Mouse (Mus musculus) lung, postnatal 25 days (tissue): ENCODE results near the gene Eef1akmt3.
"Not testable (repeated sequence)": the region's sequence is repeated elsewhere in the genome, so short reads cannot be mapped to it uniquely, and the experiment has no call there.

Experiments
- DNase-seq: peaks from one replicate; pipeline ENCODE4 v3.0.0; 2022; ENCODE audit warnings: low spot score

Gene Eef1akmt3

DNA sequence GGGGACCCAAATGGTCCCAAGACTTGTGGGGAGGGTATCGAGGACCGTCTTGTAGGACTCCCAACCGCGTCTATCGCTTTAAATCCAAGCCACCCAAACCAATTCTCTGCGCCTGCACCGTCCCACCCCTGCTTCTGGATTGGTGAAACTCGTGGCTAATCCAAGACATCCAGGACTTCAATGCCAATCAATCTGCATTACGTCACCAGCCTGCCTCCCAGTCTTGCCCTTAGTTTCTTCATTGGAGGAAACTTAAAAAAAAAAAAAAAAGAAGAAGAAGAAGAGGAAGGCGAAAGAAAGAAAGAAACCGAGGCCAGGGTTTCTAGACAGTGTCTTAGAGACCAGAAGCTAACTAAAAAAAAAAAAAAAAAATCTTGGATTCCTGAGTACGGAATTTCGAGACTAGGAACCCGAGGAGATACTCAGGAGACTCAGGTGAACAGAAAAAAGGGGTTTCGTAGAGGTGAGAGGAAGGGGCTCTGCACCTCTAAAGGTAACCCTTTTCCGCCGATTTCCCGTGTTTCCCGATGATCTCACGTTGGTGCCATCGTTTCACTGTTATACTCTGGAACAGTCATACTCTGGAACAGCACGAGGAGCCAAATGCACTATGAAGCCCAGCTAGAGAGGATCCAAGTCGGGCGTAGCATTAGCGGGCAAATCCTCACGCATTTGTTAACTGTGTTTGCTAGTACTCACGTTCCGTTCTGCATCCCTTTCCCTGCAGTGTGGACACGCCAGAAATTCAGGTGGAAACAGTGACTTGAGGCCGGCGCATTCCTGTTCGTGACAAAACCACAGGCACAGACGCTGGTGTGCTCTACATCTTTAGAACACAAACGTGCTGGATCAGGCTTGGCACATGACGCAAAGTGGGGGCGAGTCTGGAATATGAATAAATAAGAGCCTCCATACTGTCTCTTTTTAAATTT lies 29.1 kb upstream of the Eef1akmt3 start, which contains the start of gene Tspan31:
TSS of gene Tspan31 (minus strand) at position 75 of the 932 bp plus-strand sequence.
- peak; percentile 97 for DNase-seq

DNA sequence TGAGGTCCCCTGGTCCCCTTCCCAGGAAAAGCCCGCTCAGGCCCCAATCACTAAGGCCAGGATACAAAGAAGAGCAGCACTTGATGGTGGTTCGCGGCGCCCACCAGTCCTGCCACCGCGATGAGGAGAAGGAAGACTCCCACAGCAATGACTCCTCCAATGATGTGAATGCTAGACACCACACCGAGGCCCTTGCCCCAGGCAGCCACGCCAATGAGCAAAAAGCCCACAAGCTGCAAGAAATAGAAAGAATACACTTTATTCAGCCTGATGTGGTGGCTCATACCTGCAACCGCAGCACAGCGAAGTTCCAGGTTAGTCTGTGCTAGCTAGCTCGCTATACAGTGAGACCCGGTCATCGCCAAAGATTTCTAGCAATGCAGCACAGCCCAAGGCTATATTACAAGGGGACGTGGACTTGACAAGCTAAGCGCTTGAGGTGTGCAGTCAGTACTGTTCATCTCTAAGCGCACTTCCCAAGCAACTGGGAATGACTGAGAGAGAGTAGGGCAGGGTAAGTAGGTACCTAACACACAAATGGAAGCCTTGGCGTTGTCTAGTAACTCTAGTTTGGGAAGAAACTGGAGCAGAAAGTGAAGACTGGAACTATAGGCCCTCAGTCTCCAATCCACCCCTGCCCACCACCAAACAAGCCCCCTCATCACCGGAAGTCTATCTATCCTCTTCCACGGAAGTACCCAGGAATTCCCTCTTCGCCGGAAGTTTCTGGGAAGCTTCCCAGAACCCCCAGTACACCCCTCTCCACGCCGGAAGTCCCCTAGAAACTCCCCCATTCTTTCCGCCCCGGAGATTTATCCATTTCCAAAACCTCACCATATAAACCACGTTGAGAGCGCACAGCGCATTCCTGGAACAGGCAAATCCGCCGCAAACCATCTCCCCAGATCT lies 28.2 kb upstream of the Eef1akmt3 start:
- no peak for DNase-seq

DNA sequence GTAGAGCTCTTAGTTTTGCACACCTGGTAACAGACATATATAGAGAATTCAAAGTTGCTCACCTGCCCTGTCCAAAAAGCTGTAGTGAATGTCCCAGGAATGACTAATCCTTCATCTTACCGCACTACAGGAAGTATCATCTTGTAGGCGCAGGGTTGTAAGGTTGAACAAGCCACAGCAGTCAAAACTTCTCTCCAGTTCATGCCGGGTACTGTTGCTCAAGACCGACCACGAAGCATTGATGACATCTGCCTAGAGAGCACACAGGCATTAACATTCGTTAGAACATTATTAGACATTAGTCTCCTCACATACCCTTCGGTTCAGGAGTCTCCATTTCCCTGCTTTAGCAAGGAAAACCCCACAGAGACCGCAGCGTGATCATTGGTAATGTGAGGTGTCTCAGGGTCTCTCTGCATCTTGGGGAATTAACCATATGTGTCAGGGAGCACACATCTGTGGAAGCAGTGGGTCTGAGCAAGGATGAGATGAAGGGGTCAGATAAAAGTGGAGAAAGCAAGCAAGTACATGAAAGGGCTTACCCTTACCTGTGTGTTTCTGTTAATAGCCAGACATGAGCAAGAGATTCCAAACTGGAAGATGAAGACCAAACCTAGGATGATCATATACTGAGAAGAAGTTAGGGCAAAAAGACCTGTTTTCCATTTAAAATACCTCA lies 27.2 kb upstream of the Eef1akmt3 start:
- no peak for DNase-seq

DNA sequence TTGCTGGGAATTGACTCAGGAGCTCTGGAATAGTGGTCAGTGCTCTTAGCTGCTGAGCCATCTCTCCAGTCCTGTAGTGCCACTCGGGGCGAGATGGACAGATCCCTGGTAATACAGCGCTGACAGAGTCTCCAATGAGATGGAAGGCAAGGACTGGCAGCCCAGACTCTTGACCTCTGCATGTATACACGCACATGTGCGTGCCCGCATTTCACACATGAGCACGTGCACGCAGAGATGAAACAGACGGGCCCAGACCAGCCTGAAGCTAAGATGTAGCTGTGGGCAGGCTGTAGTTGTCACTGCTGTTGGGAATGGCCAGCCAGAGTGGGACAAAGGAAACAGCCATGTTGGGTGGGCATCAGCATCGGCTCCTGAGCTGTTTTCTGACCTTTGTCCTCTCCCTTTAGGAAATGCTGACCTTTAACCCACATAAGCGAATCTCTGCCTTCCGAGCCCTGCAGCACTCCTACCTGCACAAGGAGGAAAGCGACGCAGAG lies 25.3 kb upstream of the Eef1akmt3 start:
- no peak for DNase-seq

DNA sequence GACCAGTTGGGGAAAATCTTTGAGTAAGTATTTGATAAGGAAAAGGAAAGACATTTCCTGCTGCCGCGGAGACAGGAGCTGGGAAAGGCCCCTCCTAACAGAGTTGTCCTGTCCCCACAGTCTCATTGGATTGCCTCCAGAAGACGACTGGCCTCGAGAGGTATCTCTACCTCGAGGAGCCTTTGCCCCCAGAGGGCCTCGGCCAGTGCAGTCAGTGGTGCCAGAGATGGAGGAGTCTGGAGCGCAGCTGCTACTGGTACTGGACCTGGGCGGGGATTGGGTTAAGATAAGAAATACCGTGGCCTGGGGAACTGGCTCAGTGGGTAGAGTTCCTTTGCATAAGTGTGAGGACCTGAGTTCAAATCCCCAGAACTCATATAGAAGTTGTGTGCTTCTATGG lies 24.7 kb upstream of the Eef1akmt3 start:
- no peak for DNase-seq

DNA sequence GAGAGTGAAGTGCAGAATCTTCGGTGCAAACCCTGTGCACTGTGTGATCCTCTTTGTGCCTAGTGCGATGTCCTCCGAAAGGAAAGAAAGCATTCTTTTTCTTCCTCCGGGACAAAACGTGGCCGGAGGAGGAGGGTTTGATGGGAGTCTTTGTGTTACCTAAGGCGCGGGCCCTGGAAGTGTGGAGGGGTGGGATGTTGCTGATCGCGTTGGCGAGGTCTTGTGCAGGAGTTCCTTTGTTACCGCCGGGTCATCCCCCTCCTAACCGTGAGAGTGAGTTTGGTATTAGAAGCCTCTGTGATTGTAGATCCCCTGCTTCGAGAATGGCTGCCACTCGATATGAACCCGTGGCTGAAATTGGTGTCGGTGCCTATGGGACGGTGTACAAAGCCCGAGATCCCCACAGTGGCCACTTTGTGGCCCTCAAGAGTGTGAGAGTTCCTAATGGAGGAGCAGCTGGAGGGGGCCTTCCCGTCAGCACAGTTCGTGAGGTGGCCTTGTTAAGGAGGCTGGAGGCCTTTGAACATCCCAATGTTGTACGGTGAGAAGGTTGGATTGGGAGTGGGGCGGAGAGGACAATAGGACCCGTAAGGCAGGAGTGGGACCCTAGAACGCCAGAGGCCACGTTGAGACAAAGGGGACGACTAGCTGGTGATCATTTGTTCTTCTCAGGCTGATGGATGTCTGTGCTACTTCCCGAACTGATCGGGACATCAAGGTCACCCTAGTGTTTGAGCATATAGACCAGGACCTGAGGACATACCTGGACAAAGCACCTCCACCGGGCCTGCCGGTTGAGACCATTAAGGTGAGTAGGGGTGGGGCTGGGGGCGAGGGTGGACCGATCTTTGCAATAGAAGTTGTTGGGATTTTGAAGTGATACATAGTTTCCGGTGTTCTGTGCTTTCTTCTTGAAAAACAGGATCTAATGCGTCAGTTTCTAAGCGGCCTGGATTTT lies 22.9 kb upstream of the Eef1akmt3 start:
- no peak for DNase-seq

DNA sequence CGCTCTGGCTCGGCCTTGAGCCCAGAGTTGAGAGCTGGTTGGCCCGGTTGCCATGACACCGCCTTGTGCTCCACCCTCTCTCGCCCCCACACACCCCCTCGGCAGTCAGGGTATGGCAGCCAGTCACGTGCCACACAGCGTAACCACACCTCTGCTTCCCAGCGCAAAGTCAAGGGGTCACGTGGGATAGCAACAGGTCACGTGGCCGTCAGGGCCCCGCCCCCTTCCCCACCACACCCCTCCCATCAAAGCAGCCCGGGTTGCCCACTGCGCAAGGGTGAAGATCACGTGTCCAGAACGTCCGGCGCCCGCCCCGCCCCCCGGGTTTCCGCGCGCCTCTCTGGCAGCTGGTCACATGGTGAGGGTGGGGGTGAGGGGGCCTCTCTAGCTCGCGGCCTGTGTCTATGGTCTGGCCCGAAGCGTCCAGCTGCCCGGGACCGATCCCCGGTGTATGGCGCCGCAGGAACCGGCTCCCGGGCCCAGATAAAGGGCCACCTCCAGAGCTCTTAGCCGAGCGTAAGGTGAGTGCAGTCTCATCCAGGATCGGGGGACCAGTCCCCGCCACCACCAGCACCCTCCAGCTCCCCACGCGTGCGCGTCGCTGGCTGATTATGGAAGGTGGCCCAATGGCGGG lies 22.0 kb upstream of the Eef1akmt3 start, which contains the start of gene Cdk4:
TSS of gene Cdk4 (plus strand) at position 296 of the 634 bp plus-strand sequence.
- DNase-seq: peak; percentile 98

DNA sequence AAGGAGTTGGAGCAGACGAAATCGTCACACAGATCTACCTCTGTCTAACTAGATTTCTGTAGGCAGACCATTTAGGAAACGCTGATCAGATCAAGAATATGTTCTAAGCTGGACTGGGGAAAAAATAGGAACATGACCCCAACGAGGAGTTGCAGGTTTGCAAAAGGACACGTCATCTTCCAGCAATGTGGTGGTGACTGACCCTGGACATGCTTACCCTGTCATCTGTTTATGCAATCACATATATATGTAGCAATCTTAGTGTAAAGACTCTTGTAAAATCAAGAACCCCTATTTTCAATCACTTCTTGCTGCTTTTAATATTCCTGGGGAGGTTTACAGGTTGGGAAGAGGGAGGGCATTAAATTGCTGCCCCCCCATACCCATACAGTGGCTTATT lies 21.2 kb upstream of the Eef1akmt3 start:
- no peak for DNase-seq

DNA sequence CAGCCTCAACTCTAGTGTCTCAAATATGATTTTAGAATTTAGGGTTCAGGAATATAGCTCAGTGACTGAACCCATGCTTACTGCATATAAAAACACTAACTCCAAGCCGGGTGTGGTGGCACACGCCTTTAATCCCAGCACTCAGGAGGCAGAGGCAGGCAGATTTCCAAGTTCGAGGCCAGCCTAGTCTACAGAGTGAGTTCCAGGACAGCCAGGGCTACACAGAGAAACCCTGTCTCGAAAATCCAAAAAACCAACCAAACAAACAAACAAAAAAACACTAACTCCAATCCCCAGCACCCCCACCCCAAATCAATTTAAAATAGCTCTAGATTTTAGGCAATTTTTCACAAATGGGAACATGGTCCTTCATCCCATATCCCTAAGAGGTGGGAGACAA lies 20.8 kb upstream of the Eef1akmt3 start:
- DNase-seq: not testable (repeated sequence)

DNA sequence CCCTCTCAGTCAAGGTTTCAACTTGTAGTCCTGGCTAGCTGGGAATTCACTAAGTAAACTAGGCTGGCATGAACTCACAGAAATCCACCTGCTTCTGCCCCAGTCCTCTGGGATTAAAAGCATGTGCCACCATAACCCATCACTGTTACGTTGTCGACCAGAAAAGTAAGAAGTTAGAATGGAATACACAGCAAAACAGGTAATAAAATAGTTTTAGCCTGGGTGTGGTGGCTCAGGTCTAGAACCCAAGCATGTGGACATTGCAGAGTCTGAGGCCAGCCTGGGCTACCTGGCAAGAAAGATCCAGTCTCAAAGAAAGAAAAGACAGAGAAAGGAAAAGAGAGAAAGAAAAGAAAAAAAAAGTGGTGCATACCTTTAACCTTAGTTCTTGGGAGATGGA lies 20.2 kb upstream of the Eef1akmt3 start:
- no peak for DNase-seq

DNA sequence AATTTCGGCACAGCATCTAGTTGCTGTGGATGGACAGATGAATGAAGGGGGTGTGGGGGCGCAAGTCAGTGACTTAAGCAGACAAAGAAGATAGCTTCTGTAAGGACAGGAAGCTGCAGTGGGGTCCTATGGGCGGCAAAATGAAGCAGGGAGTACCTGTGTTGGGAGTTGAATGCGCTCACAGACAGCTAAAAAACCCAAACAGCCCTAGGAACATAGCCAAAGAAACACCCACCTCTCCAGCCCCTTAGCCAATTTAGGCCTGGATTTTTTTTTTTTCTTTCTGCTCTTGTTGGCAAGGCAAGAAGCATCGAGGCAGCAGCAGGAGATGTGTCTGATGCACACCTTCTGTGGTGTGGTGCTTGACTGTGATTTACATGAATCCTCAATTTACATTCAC lies 19.8 kb upstream of the Eef1akmt3 start:
- DNase-seq: no peak

DNA sequence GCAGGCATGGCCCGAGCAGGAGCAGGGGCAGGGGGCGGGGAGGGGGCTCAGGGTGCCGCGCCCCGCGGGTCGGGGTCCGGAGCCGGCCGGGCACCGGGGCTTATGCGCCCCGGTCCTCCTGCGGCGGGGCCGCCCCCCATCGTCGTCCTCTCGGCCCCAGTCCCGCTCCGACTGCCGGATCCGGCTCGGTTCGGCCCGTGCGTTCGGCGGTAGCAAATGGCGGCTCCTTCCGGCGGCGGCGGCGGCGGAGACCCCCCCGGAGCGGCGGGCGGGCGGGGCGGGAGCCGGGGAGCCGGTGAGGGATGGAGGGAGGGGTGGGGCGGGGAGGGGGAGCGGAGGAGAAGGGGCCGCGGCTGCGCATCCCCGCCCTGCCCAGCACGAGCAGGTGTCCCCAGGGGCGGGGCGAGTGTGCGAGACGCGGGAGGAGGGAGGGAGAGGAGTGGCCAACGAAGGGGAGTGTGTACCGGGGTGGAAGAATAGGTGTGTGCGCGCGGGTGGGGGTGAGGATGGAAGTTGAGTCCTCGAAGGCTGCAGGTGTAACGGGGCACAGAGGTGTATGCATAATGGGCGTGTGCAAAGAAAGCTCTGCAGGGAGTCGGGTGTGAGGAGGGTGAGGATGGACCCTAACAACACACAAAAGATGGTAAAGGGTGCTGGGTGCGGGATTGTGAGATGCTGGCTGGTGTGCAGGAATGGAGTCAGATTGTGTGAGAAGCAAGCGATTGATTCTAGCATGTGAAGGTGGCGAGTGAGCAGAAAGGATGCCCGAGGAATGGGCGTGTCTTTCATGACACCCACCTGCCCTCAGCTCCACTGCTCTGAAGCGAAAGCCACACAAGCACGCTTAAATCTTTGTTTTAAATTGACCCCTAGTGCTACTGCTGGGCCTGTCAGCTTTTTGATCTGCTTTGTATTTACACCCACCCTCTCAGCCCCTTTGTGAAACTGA lies 18.9 kb upstream of the Eef1akmt3 start, which contains the start of gene March9:
TSS of gene March9 (minus strand) at position 217 of the 949 bp plus-strand sequence.
- peak; percentile 82 for DNase-seq

DNA sequence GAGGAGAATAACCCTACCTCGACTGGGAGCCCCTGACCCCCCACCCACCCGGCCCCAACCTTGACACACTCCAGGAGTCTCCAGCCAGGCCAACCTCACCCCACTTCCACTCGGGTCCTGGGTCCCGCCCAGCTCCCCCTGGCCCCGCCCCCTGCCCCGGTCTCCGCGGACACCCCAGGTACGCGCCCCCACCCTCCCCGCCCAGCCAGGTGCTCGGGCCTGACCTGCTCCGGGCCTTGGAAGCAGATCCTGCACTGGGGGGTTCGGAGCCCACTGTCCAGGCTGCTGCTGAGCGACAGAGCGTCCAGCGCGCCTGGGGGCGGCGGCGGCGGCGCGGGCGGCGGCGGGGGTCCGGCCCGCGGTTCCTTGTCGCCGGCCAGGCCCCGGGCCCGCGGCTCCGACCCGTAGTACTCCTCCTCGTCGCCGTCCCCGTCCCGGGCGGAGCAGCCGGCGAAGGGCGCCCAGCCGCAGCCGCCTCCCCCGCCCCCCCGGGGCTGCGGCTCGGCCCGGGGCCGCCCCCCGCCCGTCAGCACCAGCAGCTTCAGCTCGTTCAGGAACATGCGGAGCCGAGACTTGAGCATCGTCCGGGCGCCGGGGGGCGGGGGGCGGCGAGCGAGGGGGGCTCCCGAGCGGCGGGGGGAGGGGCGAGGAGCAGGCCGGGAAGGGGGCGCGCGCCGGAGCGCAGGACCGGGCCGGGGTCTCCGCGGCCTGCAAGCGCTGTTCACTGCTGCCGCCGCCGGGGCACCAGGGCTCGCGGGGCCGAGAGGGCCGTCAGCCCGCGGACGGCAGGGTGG lies 18.1 kb upstream of the Eef1akmt3 start:
- DNase-seq: no peak

DNA sequence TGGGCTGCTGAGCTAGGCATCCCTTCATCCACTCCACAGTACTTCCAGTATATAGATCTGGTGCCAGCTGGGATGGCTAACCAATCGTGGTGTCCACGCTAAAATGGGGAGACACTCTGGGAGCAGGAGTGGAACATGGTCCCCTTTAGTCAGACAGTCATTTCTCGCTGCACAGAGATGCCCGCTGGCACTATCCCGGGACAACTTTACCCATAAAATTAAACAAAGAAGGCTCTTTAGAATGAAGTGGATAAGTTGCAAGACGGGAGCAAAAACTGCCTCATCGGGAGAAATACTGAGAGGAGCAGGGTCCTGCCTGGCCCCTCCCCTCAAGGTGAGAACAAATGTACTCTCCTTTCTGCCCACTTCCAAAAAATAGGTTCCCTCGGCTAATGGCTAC lies 17.4 kb upstream of the Eef1akmt3 start:
- no peak for DNase-seq

DNA sequence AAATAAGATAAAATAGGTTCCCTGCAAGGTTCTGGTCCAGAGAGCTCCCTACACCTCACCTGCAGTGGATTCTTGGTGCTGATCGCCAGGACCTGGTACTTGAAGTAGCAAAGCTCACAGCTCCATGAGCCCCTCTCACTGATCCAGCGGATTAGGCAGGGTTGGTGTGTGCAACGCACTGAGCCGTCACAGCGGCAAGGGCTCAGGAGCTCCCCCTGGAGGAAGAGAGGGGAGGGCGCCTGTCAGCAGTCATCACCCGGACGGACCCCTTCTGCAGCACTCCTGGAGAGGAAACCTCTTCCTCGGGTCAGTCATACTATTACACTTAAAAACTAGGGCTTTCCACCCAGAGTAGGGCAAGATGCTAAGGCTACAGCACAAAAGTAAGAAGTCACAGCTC lies 16.8 kb upstream of the Eef1akmt3 start:
- DNase-seq: peak; percentile 79

DNA sequence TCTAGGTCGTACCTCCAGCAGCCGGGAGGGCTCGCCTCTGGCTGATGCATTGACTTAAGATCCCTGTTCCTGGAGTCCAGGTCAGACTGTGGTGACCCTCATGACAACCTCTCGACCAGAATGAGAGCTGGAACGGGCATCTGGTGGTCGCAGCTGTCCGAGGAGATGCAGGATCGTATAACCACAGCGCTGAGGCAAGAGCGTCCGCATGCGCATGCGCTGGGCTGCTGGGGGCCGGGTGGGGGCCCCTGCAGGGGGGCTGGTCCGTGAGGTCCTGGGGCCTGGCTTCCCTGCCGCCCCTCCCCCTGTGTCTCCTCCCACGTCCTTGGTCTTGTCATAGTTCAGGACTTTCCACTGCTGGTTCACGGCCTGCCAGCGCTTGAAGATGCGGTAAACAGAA lies 15.2 kb upstream of the Eef1akmt3 start:
- no peak for DNase-seq

DNA sequence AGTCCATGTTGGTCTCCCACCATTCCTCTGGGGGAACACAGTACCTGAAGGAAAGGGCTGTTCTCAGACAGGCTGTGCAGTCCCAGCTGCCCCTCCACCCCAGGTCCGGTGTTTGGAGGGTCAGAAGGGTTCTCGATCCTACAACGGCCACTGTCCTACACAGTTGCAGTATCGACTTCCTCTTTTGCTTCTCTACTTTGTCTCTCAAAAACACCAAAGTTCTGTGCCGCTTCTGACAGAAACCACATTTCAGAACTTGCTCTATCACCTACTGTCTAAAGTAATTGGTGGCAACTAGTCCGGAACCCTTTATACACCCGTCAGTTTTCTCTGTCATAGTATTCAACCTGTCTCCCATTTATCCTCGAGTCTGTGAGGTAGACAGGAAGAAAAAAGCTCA lies 14.1 kb upstream of the Eef1akmt3 start:
- DNase-seq: no peak

DNA sequence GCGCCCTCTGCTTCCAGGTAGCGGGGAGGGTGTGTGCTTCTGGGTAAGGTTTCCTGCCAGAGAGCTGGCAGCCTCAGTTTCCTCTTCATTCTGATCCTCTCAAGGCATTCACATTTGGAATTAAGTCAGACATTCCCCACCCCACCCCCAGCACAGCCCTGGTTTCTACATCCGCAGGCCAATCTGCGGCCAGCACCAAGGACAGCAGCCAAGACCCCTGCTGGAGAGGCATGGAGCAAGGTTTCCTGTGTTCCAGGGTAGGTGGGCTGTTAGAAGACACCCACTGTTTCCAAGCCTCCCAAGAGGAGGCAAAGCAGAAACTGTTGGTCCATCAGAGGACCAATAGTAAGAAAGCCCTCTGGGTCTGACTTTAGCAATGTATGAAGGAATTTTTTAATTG lies 13.3 kb upstream of the Eef1akmt3 start:
- DNase-seq: no peak
